Mouse (Mus musculus) cerebral cortex, adult 2 months (tissue): Measurements from ENCODE around the gene Fads3.

Source experiments
- WGBS: fragments of 180-500 bp; shearing (Covaris S2); methylation state at CpG from one replicate; pipeline ENCODE4 v1.1.7; 2018; 5-methylcytosine and 5-hydroxymethylcytosine counted together

Gene Fads3

DNA sequence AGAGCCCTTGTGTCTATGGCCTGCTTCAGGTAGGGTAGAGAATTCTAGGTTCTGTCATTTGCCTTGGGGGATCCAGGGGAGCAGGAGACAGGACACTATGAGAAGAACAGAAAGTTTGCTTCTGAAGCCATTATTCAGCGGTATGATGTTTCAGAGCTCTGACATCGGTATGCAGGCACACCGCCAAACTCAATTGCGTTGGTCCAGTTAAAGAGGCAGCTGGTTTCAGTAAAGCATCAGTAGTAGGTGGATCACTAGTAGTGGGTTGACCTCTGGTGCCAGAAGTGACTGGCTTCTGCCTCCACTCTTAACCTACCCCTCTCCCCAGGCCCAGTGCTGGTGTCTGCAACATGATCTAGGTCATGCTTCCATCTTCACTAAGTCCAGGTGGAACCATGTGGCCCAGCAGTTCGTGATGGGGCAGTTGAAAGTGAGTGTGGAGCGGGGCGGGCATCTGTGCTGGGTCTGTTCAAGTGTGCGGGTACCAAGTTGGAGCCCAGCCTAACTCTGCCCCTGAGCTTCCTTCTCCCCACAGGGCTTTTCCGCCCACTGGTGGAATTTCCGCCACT, 12.4 kb downstream of the Fads3 start:
- 85% methylated on average over 10 of the region's 10 CpGs for WGBS

DNA sequence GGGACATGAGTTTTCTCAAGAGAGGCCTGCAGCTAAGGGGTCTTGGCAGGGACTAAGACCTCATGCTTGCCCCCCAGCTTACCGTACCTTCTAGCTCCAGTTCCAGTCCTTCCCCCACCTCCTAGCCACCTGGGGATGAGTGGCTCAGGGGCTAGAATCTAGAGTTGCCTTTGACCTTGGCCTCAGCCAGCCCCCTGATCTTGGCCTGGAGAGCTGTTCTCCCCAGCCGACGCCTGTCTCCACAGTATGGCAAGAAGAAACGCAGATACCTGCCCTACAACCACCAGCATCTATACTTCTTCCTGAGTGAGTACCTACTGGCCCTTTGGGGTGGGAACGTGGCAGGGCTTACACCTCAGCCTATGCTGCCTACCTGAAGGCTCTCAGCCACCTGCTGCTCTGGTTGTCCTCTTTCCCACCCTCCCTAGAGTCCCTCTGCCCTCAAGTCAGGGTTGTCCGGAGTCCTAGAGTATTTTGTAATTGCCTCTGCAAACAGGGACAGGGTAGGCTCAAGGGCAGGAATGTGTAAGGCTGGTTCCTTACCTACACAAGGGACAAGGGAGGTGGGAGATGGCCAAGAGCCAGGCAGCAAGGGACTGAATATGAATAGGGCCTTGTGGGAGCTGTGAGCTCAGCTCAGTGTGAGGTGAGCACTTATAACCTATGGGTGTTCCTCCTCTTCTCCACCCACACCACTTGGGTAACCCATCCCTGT, 13.1 kb downstream of the Fads3 start:
- 92% methylated on average over 6 of the region's 6 CpGs for WGBS

DNA sequence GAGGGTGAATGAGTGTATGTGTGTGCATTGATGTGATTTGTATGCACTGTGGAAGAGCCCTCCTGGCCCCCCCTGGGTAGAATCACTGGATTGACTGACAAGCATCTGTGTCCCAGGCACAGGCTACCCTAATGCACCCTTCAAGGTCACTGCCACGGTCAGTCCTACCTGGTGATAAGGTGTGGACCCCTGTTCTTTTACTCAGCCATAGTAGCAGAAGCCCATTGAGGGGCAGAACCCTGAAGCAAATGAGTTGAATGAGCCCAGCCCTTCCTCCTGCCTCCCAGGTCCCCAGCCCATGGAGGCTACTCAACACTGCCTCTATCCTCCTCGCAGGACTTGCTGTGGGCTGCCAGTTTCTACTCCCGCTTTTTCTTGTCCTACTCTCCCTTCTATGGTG, 13.9 kb downstream of the Fads3 start:
- 80% methylated on average over 3 of the region's 3 CpGs for WGBS

DNA sequence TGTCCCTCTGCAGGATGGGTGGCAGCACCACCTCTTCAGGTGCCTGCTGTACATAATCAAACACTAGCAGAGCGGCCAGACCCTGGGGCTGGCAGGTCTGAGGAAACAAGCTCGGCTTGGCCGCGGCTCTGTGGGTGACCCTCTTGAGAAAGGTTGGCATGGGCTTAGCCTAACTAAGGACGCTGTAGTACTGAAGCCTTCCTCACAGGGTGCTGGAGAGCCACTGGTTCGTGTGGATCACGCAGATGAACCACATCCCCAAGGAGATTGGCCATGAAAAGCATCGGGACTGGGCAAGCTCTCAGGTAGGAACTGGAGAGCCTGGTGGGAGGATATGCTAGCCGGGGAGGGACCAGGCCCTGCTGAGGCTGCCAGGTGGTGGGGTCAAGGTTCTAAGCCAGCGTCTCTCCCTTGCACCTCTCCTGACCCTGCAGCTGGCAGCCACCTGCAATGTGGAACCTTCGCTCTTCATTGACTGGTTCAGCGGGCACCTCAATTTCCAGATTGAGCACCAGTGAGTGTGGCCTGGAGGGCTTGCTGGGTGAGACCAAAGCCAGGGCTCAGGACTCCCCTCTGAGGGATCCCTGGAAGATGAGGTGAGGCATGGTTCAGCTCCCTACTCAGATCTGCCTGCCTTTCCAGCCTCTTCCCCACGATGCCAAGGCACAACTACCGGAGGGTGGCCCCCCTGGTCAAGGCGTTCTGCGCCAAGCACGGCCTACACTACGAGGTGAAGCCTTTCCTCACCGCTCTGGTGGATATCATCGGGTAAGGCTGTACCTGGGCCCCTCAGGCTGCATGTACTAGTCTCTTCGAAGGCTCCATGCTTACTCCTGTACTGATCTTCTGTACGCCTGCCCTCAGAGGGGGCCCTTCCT, 14.7 kb downstream of the Fads3 start:
- 85% methylated on average over 22 of the region's 22 CpGs for WGBS

DNA sequence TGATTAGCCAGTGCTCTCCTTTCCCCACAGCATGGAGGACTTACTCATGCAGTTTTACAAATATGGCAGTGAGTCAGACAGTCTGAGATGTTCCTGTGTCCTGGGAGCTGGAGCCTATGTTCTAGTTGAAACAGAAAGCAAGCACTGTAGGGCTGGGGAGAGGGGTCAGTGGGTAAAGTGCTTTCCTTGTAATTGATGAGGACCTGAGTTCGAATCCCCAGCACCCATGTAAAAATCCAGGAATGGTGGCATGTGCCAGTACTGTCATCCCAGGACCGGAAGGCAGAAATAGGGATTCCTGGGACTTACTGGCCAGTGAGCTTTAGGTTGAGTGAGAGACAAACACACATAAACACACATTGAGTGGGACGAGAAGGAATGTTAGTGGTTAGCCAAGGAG, 15.3 kb downstream of the Fads3 start:
- 93% methylated on average over 3 of the region's 3 CpGs for WGBS

DNA sequence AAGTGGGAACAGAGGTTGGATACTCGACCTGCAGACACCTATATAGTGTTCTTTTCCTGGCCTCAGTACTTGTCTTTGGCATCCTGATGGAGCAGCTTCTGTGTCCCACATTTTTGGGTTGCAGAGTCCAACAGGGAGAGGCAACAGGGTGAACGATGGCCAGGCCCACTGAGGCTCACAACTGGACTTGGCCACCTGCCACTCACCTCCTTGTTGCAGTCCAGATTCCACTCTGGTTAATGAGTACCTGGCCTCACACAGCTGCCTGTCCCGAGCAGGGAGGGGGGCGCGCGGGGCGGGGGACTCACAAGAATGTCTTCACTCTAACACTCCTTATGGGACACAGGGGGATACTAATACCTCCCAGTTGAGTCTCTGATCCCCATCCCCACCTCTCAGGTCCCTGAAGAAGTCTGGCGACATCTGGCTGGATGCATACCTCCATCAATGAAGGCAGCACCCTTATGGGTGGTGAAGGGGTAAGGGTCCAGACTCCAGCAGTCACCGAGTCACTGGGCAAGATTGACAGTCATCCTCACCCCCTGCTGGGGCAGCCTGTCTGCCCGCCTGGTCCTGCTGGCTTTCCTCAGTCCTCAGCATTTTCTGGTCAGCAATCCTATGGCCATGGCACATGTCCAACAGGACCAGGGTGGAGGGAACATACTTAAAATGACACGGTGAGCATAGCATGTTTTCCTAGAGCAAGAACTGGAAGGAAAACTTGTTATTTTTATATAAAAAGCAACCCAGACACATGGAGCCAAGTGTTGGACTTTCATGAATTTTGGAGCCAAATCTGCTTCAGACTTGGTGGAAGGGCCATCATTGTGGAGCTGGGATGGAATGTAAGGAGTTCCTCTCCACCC, 16.4 kb downstream of the Fads3 start:
- 59% methylated on average over 11 of the region's 11 CpGs for WGBS

- 87% methylated on average over 1 of the region's 1 CpGs for WGBS
Observed at GRCm38 (mm10) chr19:10058352-10058825, 17.0 kb downstream of the Fads3 start.

- 70% methylated on average over 9 of the region's 9 CpGs for WGBS
Observed at GRCm38 (mm10) chr19:10058876-10059427, 17.6 kb downstream of the Fads3 start.

DNA sequence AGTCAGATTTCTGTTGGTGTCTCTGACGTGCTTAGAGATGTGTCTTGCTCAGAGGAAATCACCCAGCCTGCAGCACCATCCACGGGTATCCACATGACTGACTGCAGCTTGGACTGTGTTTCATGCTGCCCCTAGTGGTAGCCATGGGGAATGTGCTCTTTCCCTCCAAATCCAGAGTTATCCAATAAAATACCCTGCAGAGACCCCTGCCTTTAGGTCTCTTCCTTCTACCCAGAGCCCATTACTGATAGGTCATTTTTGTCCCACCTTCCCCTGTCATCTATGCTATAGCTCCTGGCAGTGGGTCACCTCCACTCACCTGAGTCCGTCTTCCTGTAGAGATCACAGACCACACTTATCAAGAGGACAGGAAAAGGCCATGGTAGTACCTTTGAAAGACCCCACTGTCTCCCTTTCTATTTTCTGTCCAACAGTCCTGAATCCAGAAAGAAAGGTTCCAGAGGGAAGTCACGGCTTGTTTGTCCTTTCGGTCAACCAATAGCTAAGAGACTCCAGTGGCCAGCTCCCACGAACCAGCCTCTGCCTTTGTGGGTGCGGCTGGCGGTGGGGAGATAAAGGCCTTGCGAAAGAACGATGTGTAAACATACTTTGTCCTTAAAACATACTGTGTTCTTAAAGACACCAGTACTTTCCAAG, 18.7 kb downstream of the Fads3 start:
- 53% methylated on average over 10 of the region's 10 CpGs for WGBS

- WGBS: 71% methylated on average over 8 of the region's 8 CpGs
Observed at GRCm38 (mm10) chr19:10060783-10061590, 19.6 kb downstream of the Fads3 start.

DNA sequence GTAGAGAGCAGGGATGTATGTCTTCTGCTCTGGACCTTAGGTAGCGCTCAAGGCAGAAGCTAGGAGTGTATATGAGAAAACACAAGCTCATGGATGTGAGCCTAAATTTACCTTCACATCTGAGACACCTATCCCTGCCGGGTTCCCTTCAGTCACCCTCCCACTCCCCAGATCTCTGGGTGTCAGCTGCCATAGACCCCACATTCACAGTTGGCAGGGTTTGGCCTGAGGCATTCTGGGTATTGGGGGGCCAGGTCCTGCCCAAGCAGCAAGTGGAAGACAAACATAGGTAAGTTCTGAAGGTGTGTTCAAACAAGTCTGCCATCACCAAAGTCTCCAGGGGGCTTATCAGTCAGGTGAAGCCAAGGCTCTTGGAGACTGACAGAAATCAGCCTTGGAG, 20.3 kb downstream of the Fads3 start:
- WGBS: 76% methylated on average over 2 of the region's 2 CpGs

DNA sequence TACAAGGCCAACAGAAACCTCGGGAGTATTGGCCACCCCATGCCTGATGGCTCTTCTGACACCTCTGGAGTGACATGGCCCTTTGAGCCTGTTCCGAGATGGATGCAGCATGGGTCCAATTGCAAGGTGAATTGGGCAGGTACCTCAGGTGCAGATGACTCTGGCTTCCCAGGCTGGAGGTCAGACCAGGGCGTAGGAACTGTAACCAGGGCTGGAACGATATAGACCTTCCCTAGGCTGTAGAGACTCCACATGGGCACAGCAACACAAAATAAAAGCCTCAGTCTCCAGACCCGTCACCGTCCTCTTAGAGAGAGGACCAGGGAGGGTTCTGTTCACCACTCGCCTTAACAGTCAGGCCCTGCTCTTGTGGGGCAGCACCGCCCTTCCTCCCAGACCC, 20.9 kb downstream of the Fads3 start:
- WGBS: 89% methylated on average over 8 of the region's 8 CpGs

GRCm38 (mm10) chr19:10062862-10063261, 21.5 kb downstream of the Fads3 start:
- 97% methylated on average over 5 of the region's 5 CpGs for WGBS

DNA sequence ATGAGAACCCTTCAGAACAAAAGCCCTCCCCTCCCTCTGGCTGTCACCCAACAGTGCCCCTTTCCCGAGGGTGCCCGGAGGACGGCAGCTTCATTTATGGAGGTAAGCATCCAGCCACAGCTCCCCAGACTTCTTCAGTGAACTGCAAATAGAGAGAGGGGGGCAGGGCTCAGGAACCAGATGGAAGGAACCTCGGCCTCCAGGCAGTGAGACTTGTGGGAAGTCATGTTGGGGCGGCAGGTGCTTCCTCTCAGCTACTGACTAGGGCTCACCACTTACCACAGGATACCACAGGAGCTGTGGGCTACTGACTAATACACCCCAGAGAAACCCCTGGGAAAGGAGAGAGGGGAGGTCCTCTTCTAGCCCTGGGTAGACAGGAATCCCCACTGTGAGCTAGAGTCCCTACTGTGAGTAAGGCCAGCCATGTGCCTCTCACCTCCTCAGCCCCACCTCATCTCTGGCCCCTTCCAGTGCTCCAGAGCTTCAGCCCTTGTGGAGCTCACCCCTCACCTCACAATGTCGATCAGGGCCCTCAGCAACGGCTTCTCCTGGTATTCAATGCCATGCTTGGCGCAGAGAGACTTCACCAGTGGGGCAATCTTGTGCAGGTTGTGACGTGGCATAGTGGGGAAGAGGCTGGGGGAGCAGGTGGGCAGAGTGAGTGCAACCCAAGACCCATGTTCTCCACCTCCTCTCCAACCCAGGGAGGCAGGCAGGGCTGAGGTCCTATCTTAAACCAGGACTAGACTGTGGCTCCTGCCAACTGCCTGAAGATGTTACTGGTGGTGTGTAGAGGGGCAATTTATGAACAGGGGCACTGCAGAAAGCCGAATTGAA, 23.0 kb downstream of the Fads3 start:
- 50% methylated on average over 10 of the region's 10 CpGs for WGBS

DNA sequence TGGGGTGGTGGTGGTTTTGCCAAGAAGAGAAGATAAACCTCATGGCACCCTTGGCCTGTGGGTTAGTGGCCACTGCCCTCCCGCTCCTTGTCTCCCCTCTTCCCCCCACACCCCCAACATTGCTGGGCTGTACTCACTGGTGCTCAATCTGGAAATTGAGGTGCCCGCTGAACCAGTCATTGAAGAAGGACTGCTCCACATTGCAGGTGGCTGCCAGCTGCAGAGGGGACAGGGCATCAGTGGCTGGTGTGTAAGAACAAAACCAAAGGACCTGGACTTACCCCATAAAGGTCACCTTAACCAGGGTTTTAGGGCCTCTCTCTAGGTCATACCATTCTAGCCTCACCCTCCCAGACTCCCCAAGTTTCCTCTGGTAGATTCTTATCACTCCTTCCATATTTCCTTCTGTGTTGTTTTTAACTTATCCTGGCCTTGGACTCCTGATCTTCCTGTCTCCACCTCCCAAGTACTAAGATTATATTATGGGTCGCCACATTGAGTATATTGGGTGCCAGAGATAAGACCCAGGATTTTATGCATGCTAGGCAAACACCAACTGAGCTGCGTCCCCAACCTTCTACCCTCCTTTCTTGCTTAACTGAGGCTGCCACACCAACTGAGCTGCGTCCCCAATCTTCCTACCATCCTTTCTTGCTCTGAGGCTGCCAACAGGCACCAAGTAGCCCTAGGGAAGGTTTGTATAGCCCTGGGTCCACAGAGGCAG, 24.3 kb downstream of the Fads3 start:
- 92% methylated on average over 5 of the region's 5 CpGs for WGBS

DNA sequence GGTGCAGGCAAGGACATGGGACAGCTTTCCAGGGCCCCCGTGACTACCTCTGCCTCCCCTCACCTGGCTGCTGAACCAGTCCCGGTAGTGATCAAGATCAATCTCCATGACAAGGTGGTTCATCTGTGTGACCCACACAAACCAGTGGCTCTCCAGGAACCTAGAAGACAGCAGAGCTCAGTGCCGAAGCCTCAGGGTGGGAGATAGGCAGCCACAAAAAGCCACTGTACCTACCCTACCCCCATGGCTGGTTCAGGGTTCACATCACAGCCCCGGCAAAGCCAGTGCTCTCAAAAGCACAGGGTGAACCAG, 24.8 kb downstream of the Fads3 start:
- 98% methylated on average over 4 of the region's 4 CpGs for WGBS

DNA sequence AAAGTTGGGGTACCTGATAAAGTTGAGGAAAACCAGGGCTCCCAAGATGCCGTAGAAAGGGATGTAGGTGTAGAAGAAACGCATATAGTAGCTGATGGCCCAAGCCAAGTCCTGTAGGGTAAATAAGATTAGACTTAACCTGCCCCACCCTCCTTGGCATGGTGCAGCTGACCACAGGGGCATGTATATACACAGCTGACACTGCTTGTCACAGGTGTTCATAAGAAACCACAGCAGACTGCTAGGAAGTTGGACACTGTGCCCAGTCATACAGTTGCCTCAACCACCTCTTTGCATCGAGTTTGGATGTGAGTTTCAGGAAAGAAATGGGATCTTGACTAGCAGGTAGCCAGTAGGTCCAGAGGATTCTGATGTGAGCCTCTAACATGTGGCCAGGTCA, 25.1 kb downstream of the Fads3 start:
- 98% methylated on average over 3 of the region's 3 CpGs for WGBS

GRCm38 (mm10) chr19:10067701-10068100, 26.3 kb downstream of the Fads3 start:
- WGBS: 52% methylated on average over 7 of the region's 7 CpGs
